Mouse (Mus musculus) neural tube, embryonic 12.5 days (tissue): ENCODE measurements around the gene Gaa. TPM values are rescaled to one million over a fixed set of nuclear protein-coding genes. Genes with fewer than 3 reads are reported as not detected.
"Not testable (repeated sequence)": the region's sequence is repeated elsewhere in the genome, so short reads cannot be mapped to it uniquely, and the experiment has no call there.

ENCODE experiments used
- ATAC-seq: fragments of 200-750 bp; cut with Nextera tagmentation; 2 replicates; pipeline ENCODE4 v1.8.0; 2017; ENCODE audit warnings: low read depth, mild to moderate bottlenecking, moderate TSS enrichment, moderate library complexity; ENCODE audit not compliant: low FRiP score
- H3K27ac ChIP-seq: fragments of 300-500 bp; sonication (generic); 2 replicates; pipeline ENCODE4 v1.5.1; 2016
- H3K27me3 ChIP-seq: fragments of 300-500 bp; sonication (generic); replicated peaks from 2 replicates; pipeline ENCODE4 v1.6.1; 2016; ENCODE audit warnings: mild to moderate bottlenecking
- H3K36me3 ChIP-seq: fragments of 300-500 bp; sonication (generic); 2 replicates; pipeline ENCODE4 v1.6.1; 2016; ENCODE audit warnings: mild to moderate bottlenecking
- H3K4me1 ChIP-seq: fragments of 300-500 bp; sonication (generic); 2 replicates; pipeline ENCODE4 v1.6.1; 2016
- H3K4me2 ChIP-seq: fragments of 300-500 bp; sonication (generic); replicated peaks from 2 replicates; pipeline ENCODE4 v1.6.1; 2016; ENCODE audit warnings: mild to moderate bottlenecking
- H3K4me3 ChIP-seq: fragments of 300-500 bp; sonication (generic); 2 replicates; pipeline ENCODE4 v1.5.1; 2016
- H3K9ac ChIP-seq: fragments of 300-500 bp; sonication (generic); 2 replicates; pipeline ENCODE4 v1.6.1; 2016; ENCODE audit warnings: mild to moderate bottlenecking
- H3K9me3 ChIP-seq: fragments of 300-500 bp; sonication (generic); 2 replicates; pipeline ENCODE4 v1.6.1; 2016; ENCODE audit warnings: mild to moderate bottlenecking
- WGBS: fragments of 180-500 bp; shearing (Covaris S2); methylation state at CpG from one replicate; pipeline ENCODE4 v1.1.7; 2016; 5-methylcytosine and 5-hydroxymethylcytosine counted together
- polyA plus RNA-seq: library from polyadenylated mRNA; unstranded; fragments of >200 nt; fragmentation: Nextera tagmentation; extraction: Ambion mirVana; gene quantifications from 2 replicates; pipeline ENCODE4 v1.2.1, GENCODE M21; 2016

Gaa gene
- polyA plus RNA-seq, 1 experiment from 2014 or later, result 40.9 TPM

GRCm38 (mm10) chr11:119292861-119293260, 25.2 kb downstream of the Gaa start:
- 94% methylated on average over 8 of the region's 8 CpGs for WGBS
- H3K27ac ChIP-seq, H3K27me3 ChIP-seq, H3K4me3 ChIP-seq, H3K9me3 ChIP-seq, H3K4me2 ChIP-seq, H3K9ac ChIP-seq, ATAC-seq, H3K4me1 ChIP-seq: not testable (repeated sequence)
- H3K36me3 ChIP-seq, result peaks cover 96% of the 10 kb centered on the region

- H3K4me2 ChIP-seq, result peak overlapping the region; percentile 93
- ATAC-seq, result no peak
- no peak overlapping the region for H3K9ac ChIP-seq
- H3K36me3 ChIP-seq, result peaks cover 53% of the 10 kb centered on the region
- 0 out of 2 replicates have a peak overlapping the region, but pooled peaks have one; percentile 11 for H3K4me3 ChIP-seq
- H3K4me1 ChIP-seq, result peaks cover 25% of the 10 kb centered on the region
- no peaks in the 10 kb centered on the region for H3K27me3 ChIP-seq
- WGBS, result 89% methylated on average over 6 of the region's 6 CpGs
- H3K27ac ChIP-seq, result no peak overlapping the region
- H3K9me3 ChIP-seq, result no peaks in the 10 kb centered on the region
These were observed 30.3 kb downstream of the Gaa start for GRCm38 (mm10) chr11:119297996-119298395.

GRCm38 (mm10) chr11:119298917-119299316, 31.2 kb downstream of the Gaa start:
- Histone ChIP-seq H3K4me1 (peaks cover 25% of the 10 kb centered on the region), H3K27ac (0 out of 2 replicates have a peak overlapping the region, but pooled peaks have one; percentile 67), H3K4me2 (peak overlapping the region; percentile 93), H3K9ac (peak overlapping the region; percentile 98), H3K36me3 (peaks cover 44% of the 10 kb centered on the region), H3K4me3 (peak overlapping the region; percentile 96), H3K9me3 (no peaks in the 10 kb centered on the region), H3K27me3 (no peaks in the 10 kb centered on the region)
- WGBS, result 16% methylated on average over 7 of the region's 7 CpGs
- ATAC-seq, result no peak

- ATAC-seq, result peak; percentile 95
- Histone ChIP-seq H3K4me3 (peak within 1 kb of the TSS; percentile 96), H3K27ac (peak within 1 kb of the TSS; percentile 94), H3K4me2 (peak within 1 kb of the TSS; percentile 93), H3K9ac (peak within 1 kb of the TSS; percentile 98), H3K36me3 (peaks cover 37% of the 10 kb centered on the region), H3K4me1 (peaks cover 25% of the 10 kb centered on the region), H3K27me3 (0 out of 2 replicates have a peak, but pooled peaks cover 4% of the 10 kb centered on the region), H3K9me3 (no peaks in the 10 kb centered on the region)
- under 1% methylated on average over 89 of the region's 89 CpGs for WGBS
These were observed 31.9 kb downstream of the Gaa start, which contains the start of gene Eif4a3 for GRCm38 (mm10) chr11:119299391-119300245. TSS of gene Eif4a3 (minus strand) at chr11:119300089.

GRCm38 (mm10) chr11:119300246-119300935, 32.7 kb downstream of the Gaa start:
- Histone ChIP-seq H3K36me3 (peaks cover 29% of the 10 kb centered on the region), H3K27me3 (0 out of 2 replicates have a peak, but pooled peaks cover 10% of the 10 kb centered on the region), H3K9ac (peak overlapping the region; percentile 98), H3K4me2 (peak overlapping the region; percentile 93), H3K4me3 (peak overlapping the region; percentile 96), H3K4me1 (peaks cover 25% of the 10 kb centered on the region), H3K9me3 (no peaks in the 10 kb centered on the region), H3K27ac (peak overlapping the region; percentile 94)
- no peak; the same call in 1 of the 2 replicates for ATAC-seq
- 1% methylated on average over 31 of the region's 31 CpGs for WGBS

- Histone ChIP-seq H3K9ac (no peak overlapping the region; the same call in 1 of the 2 replicates), H3K4me1 (peaks cover 25% of the 10 kb centered on the region), H3K4me3 (no peak overlapping the region), H3K27me3 (0 out of 2 replicates have a peak, but pooled peaks cover 10% of the 10 kb centered on the region), H3K27ac (no peak overlapping the region), H3K9me3 (no peaks in the 10 kb centered on the region), H3K4me2 (peak overlapping the region; percentile 93), H3K36me3 (peaks cover 23% of the 10 kb centered on the region)
- ATAC-seq, result no peak
- 35% methylated on average over 2 of the region's 2 CpGs for WGBS
These were observed 33.3 kb downstream of the Gaa start for GRCm38 (mm10) chr11:119300986-119301385.

- Histone ChIP-seq H3K4me1 (peaks cover 14% of the 10 kb centered on the region; the same call in 1 of the 2 replicates), H3K27ac (no peak overlapping the region), H3K4me2 (no peak overlapping the region), H3K9me3 (no peaks in the 10 kb centered on the region), H3K4me3 (no peak overlapping the region), H3K9ac (no peak overlapping the region), H3K36me3 (no peaks in the 10 kb centered on the region), H3K27me3 (peaks cover 10% of the 10 kb centered on the region; the same call in 1 of the 2 replicates)
- WGBS, result 37% methylated on average over 16 of the region's 16 CpGs
- ATAC-seq, result no peak
These were observed 37.4 kb downstream of the Gaa start for GRCm38 (mm10) chr11:119304904-119305712.

GRCm38 (mm10) chr11:119306762-119307657, 39.3 kb downstream of the Gaa start:
- Histone ChIP-seq H3K4me2 (no peak overlapping the region), H3K36me3 (no peaks in the 10 kb centered on the region), H3K27me3 (peaks cover 10% of the 10 kb centered on the region; the same call in 1 of the 2 replicates), H3K9me3 (no peaks in the 10 kb centered on the region), H3K27ac (no peak overlapping the region), H3K4me3 (no peak overlapping the region), H3K4me1 (0 out of 2 replicates have a peak, but pooled peaks cover 6% of the 10 kb centered on the region), H3K9ac (no peak overlapping the region)
- ATAC-seq, result no peak
- 62% methylated on average over 13 of the region's 13 CpGs for WGBS

- H3K27ac ChIP-seq, result no peak within 1 kb of the TSS
- 33% methylated on average over 1 of the region's 1 CpGs for WGBS
- H3K4me2 ChIP-seq, result no peak within 1 kb of the TSS
- no peak within 1 kb of the TSS for H3K9ac ChIP-seq
- no peak for ATAC-seq
- H3K27me3 ChIP-seq, result peaks cover 10% of the 10 kb centered on the region; the same call in 1 of the 2 replicates
- no peaks in the 10 kb centered on the region for H3K9me3 ChIP-seq
- H3K36me3 ChIP-seq, result no peaks in the 10 kb centered on the region
- H3K4me1 ChIP-seq, result 0 out of 2 replicates have a peak, but pooled peaks cover 6% of the 10 kb centered on the region
- no peak within 1 kb of the TSS for H3K4me3 ChIP-seq
These were observed 39.9 kb downstream of the Gaa start, which contains the start of gene Card14 for GRCm38 (mm10) chr11:119307658-119307867. TSS of gene Card14 (plus strand) at chr11:119307768.

GRCm38 (mm10) chr11:119307916-119308315, 40.2 kb downstream of the Gaa start:
- no peaks in the 10 kb centered on the region for H3K36me3 ChIP-seq
- H3K9ac ChIP-seq, result no peak overlapping the region
- H3K4me2 ChIP-seq, result no peak overlapping the region
- WGBS, result 24% methylated on average over 11 of the region's 11 CpGs
- H3K4me3 ChIP-seq, result no peak overlapping the region
- H3K9me3 ChIP-seq, result no peaks in the 10 kb centered on the region
- H3K4me1 ChIP-seq, result 0 out of 2 replicates have a peak, but pooled peaks cover 6% of the 10 kb centered on the region
- H3K27me3 ChIP-seq, result peaks cover 10% of the 10 kb centered on the region; the same call in 1 of the 2 replicates
- ATAC-seq, result no peak
- no peak overlapping the region for H3K27ac ChIP-seq

GRCm38 (mm10) chr11:119310621-119311020, 42.9 kb downstream of the Gaa start:
- Histone ChIP-seq H3K36me3 (no peaks in the 10 kb centered on the region), H3K4me2 (no peak overlapping the region), H3K4me3 (no peak overlapping the region), H3K9me3 (no peaks in the 10 kb centered on the region), H3K4me1 (0 out of 2 replicates have a peak, but pooled peaks cover 6% of the 10 kb centered on the region), H3K27ac (no peak overlapping the region), H3K9ac (no peak overlapping the region), H3K27me3 (no peaks in the 10 kb centered on the region; the same call in 1 of the 2 replicates)
- no peak for ATAC-seq
- WGBS, result 20% methylated on average over 10 of the region's 10 CpGs
